Mouse (Mus musculus) forebrain, embryonic 10.5 days (tissue): Measurements from ENCODE around the gene Cish. TPM values are rescaled to one million over a fixed set of nuclear protein-coding genes. Genes with fewer than 3 reads are reported as not detected.

ENCODE experiments used
- DNase-seq: peaks from one replicate; pipeline ENCODE4 v3.0.0-alpha.2; 2017; ENCODE audit warnings: low spot score; ENCODE audit errors: extremely low spot score
- H3K27ac ChIP-seq: fragments of 300-500 bp; sonication (generic); 2 replicates; pipeline ENCODE4 v1.5.1; 2016; ENCODE audit warnings: mild to moderate bottlenecking
- H3K27me3 ChIP-seq: fragments of 300-500 bp; sonication (generic); 2 replicates; pipeline ENCODE4 v1.6.1; 2016; ENCODE audit warnings: mild to moderate bottlenecking; ENCODE audit not compliant: poor library complexity, severe bottlenecking
- H3K36me3 ChIP-seq: fragments of 300-500 bp; sonication (generic); replicated peaks from 2 replicates; pipeline ENCODE4 v1.6.1; 2016; ENCODE audit warnings: mild to moderate bottlenecking, moderate library complexity
- H3K4me1 ChIP-seq: fragments of 300-500 bp; sonication (generic); 2 replicates; pipeline ENCODE4 v1.6.1; 2016
- H3K4me3 ChIP-seq: fragments of 300-500 bp; sonication (generic); 2 replicates; pipeline ENCODE4 v1.5.1; 2016; ENCODE audit warnings: mild to moderate bottlenecking, moderate library complexity
- H3K9me3 ChIP-seq: fragments of 300-500 bp; sonication (generic); 2 replicates; pipeline ENCODE4 v1.6.1; 2016; ENCODE audit warnings: mild to moderate bottlenecking, moderate library complexity
- WGBS: fragments of 180-500 bp; shearing (Covaris S2); methylation state at CpG from one replicate; pipeline ENCODE4 v1.1.7; 2016; 5-methylcytosine and 5-hydroxymethylcytosine counted together
- polyA plus RNA-seq: library from polyadenylated mRNA; unstranded; fragments of >200 nt; fragmentation: Nextera tagmentation; extraction: Ambion mirVana; gene quantifications from 2 replicates; pipeline ENCODE4 v1.2.1, GENCODE M21; 2016

Gene Cish
- polyA plus RNA-seq, 1 experiment from 2014 or later = 7.6 TPM

DNA sequence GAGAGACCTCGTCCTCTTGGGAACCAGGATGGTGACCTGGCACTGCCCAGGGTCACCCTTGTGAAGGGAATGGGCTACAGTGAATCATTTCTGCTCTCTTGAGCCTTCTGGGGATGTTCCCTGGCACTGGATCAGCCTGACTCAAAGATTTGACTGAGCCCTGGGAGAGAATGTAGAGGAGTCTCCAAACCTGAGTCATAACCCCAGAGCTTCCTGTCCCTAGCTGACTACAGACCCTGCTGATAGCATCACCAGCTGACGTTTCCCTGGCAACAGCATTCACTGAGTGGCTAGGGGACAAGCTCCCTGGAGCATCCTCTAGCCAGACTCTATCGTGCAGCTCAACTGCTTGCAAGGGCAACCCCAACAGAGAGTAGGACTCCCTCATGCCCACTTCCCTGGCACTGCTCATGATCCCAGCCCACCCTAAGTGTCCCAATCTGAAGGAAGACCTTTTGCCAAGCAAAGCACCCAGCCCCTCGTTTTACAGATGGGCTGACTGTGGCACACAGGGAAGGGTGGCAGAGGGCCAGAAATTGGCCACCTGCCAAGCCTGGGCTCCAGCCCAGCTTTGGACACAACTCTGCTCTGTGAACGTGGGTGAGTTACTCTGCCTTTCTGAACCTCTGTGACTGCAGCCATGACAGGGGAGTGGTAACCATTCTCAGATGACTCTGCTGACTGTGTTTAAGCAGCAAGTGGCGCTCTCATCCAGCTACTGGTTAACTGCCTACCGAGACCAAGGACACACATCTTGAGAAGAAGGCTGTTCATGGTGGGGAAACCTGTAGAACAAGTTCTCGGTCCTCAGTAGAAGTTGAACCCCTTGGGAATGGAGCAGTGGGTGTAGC is 17.1 kb upstream of the Cish start:
- Histone ChIP-seq H3K27ac (no peak overlapping the region), H3K36me3 (no peaks in the 10 kb centered on the region), H3K4me1 (peaks cover 28% of the 10 kb centered on the region), H3K4me3 (no peak overlapping the region), H3K9me3 (no peaks in the 10 kb centered on the region), H3K27me3 (peaks cover 22% of the 10 kb centered on the region)
- WGBS = 60% methylated on average over 8 of the region's 8 CpGs
- DNase-seq = no peak

- no peak for DNase-seq
- peak overlapping the region; percentile 65 for H3K27ac ChIP-seq
- no peaks in the 10 kb centered on the region for H3K36me3 ChIP-seq
- peaks cover 28% of the 10 kb centered on the region for H3K4me1 ChIP-seq
- peak overlapping the region; percentile 11; the same call in 1 of the 2 replicates for H3K4me3 ChIP-seq
- peaks cover 22% of the 10 kb centered on the region for H3K27me3 ChIP-seq
- whole genome bisulfite sequencing = 28% methylated on average over 16 of the region's 16 CpGs
- no peaks in the 10 kb centered on the region for H3K9me3 ChIP-seq
Measured at GRCm38 (mm10) chr9:107279378-107280321, 16.2 kb upstream of the Cish start.

DNA sequence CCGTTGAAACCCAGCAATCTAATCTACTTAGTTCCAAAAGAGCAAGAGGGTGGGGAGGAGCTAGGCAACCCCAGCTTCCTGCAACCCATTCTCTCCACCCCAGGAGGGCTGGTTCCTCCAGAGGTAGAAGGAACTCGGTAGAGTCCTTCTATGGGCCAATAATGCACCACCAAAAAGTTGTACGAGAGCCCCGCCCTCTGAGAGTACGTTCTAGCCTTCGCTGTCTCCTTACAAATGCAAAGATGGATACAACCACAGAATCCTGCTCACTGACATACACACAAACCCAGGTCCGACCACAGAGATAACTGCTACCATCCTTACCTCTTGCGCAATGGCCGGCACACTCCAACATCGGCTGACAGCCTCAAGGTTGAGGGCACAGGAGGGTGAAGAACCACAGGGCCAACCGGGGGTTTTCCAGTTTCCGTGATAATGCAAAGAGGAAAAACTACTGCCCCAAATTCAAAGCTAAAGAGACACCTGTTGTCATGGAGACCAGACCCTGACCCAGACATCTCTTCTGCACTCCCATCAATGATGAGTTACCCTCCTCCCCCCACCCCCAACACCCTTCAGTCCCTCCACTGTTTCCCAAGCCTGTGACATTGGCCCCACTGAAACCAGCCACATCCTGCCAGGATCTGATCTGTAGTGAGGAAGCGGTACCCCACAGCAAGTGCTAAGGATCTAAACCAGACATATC is 15.4 kb upstream of the Cish start:
- peak overlapping the region; percentile 11; the same call in 1 of the 2 replicates for H3K4me3 ChIP-seq
- H3K27me3 ChIP-seq = peaks cover 22% of the 10 kb centered on the region
- peaks cover 36% of the 10 kb centered on the region for H3K4me1 ChIP-seq
- H3K27ac ChIP-seq = peak overlapping the region; percentile 65
- H3K36me3 ChIP-seq = no peaks in the 10 kb centered on the region
- no peak for DNase-seq
- H3K9me3 ChIP-seq = no peaks in the 10 kb centered on the region
- 45% methylated on average over 13 of the region's 13 CpGs for WGBS

DNA sequence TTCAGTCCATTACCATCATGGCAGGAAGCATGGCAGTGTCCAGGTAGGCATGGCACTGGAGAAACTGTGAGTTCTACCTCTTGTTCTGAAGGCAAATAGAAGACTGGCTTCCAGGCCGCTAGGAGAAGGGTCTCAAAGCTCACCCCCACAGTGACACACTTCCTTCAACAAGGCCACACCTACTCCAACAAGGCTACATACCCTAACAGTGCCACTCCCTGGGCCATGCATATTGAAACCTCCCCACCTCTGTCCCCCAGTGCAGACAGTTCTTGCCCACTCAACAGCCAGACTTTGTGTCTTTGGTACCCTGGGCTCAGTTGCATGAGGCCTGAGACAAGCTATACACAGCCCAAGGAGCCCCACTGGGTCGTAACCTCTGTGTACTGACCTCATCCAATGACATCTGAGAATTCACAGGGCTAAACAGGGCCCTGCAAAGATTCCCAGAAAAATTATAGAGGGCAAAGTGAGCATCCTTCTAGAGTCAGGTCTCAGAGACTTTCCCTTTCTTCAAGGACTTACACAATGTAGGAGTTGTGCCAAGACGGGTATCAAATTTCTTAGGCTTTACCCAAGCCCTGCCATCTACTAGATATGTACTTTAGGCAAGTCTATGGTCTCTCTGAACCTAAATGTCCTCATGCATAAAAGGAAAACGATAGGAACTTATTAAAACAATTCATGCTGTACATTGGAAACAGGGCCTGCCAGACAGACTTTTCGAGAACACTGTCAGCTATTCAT is 14.4 kb upstream of the Cish start:
- WGBS = 89% methylated on average over 5 of the region's 5 CpGs
- H3K27ac ChIP-seq = no peak overlapping the region
- peaks cover 38% of the 10 kb centered on the region for H3K4me1 ChIP-seq
- DNase-seq = no peak
- H3K9me3 ChIP-seq = no peaks in the 10 kb centered on the region
- H3K27me3 ChIP-seq = peaks cover 22% of the 10 kb centered on the region
- no peaks in the 10 kb centered on the region for H3K36me3 ChIP-seq
- no peak overlapping the region for H3K4me3 ChIP-seq

- peaks cover 40% of the 10 kb centered on the region for H3K4me1 ChIP-seq
- DNase-seq = no peak
- H3K36me3 ChIP-seq = no peaks in the 10 kb centered on the region
- H3K27ac ChIP-seq = no peak overlapping the region
- 90% methylated on average over 9 of the region's 9 CpGs for WGBS
- H3K27me3 ChIP-seq = peaks cover 26% of the 10 kb centered on the region
- no peaks in the 10 kb centered on the region for H3K9me3 ChIP-seq
- H3K4me3 ChIP-seq = no peak overlapping the region
Measured at GRCm38 (mm10) chr9:107282951-107283350, 12.9 kb upstream of the Cish start.

DNA sequence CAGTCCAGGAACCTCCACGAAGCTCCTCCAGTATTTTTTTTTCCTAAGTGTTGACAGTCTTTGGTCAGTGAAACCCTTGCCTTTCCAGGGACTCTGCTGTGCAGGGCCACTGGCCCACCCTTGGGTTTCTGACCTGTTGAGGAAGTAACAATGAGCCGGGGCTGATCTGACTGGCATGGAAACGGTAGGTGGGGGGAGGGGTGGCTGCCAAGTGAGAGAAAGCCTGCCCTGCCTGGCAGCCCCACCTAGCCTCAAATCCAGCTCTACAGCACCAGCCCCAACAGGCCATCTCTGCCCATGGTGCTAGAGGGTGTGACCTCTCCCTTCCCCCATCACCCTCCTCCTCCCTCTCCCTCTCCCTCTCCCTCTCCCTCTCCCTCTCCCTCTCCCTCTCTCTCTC is 10.8 kb upstream of the Cish start:
- no peak overlapping the region for H3K27ac ChIP-seq
- no peak overlapping the region for H3K4me3 ChIP-seq
- peaks cover 31% of the 10 kb centered on the region for H3K27me3 ChIP-seq
- no peaks in the 10 kb centered on the region for H3K36me3 ChIP-seq
- peaks cover 37% of the 10 kb centered on the region for H3K4me1 ChIP-seq
- no peak for DNase-seq
- 30% methylated on average over 3 of the region's 3 CpGs for WGBS
- H3K9me3 ChIP-seq = no peaks in the 10 kb centered on the region

- Histone ChIP-seq H3K27ac (no peak overlapping the region), H3K27me3 (peaks cover 30% of the 10 kb centered on the region), H3K36me3 (no peaks in the 10 kb centered on the region), H3K9me3 (no peaks in the 10 kb centered on the region), H3K4me1 (peaks cover 32% of the 10 kb centered on the region), H3K4me3 (no peak overlapping the region)
- WGBS = 82% methylated on average over 2 of the region's 2 CpGs
- DNase-seq = no peak
Measured at GRCm38 (mm10) chr9:107287294-107287693, 8.5 kb upstream of the Cish start.

DNA sequence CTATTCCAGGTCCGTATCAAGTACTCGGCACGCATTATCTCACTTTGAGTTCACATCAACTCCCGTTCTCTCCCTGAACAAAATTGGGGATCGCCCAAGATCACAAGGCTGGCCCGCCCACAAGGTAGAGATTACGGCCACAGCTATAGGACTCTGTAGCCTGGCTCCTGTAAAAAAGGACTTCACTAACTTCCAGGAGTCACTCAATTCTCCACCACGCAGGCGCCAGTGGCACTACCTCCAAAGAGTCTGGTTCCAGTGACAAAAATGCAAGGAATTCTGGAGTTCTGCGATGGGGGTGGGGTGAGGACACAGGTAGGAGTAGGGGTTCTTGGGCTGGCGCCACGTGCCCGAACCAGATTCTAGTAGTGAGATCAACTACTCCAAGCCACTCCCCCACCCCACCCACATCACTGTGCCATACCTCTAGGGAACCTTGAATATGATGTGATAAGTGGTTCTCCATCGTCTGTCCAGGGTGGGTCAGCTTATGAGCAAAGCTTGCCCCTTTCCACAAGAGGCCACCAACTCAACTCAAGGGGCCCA is 7.6 kb upstream of the Cish start:
- H3K27ac ChIP-seq = no peak overlapping the region
- peaks cover 32% of the 10 kb centered on the region for H3K4me1 ChIP-seq
- DNase-seq = no peak
- no peak overlapping the region for H3K4me3 ChIP-seq
- no peaks in the 10 kb centered on the region for H3K36me3 ChIP-seq
- H3K27me3 ChIP-seq = peaks cover 33% of the 10 kb centered on the region
- 91% methylated on average over 14 of the region's 14 CpGs for WGBS
- H3K9me3 ChIP-seq = no peaks in the 10 kb centered on the region

DNA sequence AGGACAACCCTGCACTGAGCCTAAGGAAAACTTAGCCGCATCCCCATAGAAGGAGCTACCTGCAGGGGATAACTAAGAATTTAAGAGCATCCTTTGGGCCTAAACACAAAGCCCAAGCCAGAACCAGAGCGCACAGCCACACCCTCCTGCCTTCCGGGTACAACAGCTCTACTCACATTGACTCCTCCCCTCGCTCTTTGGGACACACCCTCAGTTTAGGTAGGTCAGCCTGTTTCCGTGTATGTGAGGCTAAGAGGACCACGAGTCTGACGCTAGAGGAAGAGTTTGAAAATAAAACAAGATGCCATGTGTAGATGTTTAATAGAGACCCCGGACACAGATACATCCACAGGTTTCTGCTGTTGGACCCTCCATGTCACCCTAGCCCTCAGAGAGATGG is 7.1 kb upstream of the Cish start:
- Histone ChIP-seq H3K27ac (peak overlapping the region; percentile 73; the same call in 1 of the 2 replicates), H3K27me3 (peaks cover 33% of the 10 kb centered on the region), H3K36me3 (no peaks in the 10 kb centered on the region), H3K4me1 (peaks cover 32% of the 10 kb centered on the region), H3K4me3 (peak overlapping the region; percentile 63), H3K9me3 (no peaks in the 10 kb centered on the region)
- WGBS = 25% methylated on average over 8 of the region's 8 CpGs
- no peak for DNase-seq

DNA sequence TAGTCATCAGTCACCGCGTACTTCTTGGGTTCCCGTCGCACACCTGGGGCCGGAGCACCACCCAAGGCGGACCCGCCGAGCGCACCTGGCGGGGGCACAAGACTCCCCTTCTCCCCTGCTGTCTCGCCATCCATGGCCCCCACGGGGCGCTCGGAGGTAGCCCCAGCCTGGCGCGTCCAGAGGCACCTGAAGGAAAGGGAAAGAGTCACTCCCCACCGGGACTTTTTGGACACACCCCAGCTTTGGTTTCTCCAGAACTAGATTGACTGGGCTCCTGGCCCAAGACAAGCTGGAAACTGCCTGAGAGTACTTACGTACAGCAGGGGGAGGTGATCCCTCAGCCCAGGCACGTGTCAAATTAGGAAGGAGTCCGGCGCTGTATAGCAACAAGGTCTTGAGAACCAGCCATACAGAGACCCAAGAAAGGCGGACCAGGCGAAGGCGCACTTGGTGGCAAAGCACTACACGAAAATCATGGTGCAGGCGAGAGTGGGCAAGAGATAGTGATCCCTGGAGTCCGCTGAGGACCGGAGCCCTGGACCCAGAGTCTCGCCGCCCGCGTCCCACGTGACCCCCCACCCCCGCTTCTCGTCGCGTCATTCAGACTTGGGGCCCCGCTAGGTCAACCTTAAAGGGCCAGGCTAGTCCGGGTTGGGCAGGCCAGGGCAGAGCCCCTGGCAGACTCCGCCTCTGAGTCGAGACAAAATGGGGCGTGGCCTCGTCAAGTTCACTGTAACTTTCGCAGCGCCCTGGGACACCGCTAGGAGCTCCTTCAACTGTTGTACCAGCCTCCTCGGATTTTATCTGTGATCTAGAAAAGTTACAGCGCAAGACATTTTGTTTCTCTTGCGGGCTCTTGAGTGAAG is 6.4 kb upstream of the Cish start, which contains the start of gene Mapkapk3:
Gene Mapkapk3 (minus strand): TSS at position 667 of the 866 bp plus-strand sequence.
- Histone ChIP-seq H3K9me3 (no peaks in the 10 kb centered on the region), H3K4me1 (peaks cover 32% of the 10 kb centered on the region), H3K27ac (peak within 1 kb of the TSS; percentile 73), H3K36me3 (no peaks in the 10 kb centered on the region), H3K4me3 (peak within 1 kb of the TSS; percentile 63), H3K27me3 (peaks cover 34% of the 10 kb centered on the region)
- 4% methylated on average over 49 of the region's 49 CpGs for WGBS
- peak; percentile 83 for DNase-seq

- Histone ChIP-seq H3K4me1 (peaks cover 28% of the 10 kb centered on the region), H3K27ac (no peak overlapping the region), H3K27me3 (peaks cover 48% of the 10 kb centered on the region), H3K9me3 (no peaks in the 10 kb centered on the region), H3K36me3 (no peaks in the 10 kb centered on the region), H3K4me3 (no peak overlapping the region)
- peak; percentile 83 for DNase-seq
- WGBS = 29% methylated on average over 10 of the region's 10 CpGs
Measured at GRCm38 (mm10) chr9:107290897-107291296, 4.9 kb upstream of the Cish start.
